Mouse (Mus musculus): ENCODE results near the gene Nthl1. TPM values are rescaled to one million over a fixed set of nuclear protein-coding genes. Genes with fewer than 3 reads are reported as not detected.
A peak's percentile ranks its signal among the peaks of the same experiment; 100 is the strongest.

Nthl1 gene
- total RNA-seq, 2 experiments from 2014 or later: 13.3 to 13.8 TPM

DNA sequence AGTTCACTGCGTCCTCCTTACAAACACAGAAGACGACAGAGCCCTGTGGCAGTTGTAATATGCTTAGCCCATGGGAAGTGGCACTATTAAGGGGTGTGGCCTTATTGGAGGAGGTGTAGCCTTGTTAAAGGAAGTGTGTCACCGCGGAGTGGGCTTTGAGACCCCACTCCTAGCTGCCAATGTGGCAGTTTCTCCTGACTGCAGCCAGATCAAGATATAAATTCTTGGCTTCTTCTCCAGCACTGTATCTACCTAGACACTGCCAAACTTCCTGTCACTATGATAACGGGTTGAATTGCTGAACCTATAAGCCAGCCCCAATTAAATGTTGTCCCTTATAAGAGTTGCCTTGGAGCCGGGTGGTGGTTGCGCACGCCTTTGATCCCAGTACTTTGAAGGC, 7.0 kb upstream of the Nthl1 start:
- DNase-seq (ENCODE audit: low spot score in 2 of 2): no peak

DNA sequence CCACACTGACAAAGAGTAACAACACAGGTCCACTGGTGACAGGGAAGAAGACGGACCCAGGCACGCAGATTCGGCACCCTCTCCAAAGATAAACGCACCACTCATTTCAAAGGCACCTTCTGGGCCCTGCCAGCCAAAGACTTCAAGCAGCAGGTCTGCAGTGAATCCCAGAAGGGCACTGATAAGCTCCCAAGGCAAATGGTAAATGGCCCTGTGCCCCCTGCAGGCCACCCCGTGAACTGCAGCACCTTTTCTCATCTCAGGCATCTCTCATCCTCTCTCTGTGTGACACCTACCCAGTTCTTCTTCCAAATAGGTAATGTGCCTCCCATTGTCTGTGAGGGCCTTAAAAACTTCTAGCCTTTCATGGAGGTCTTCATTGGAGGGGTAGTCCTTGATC, 3.8 kb upstream of the Nthl1 start:
- DNase-seq (ENCODE audit: low spot score in 2 of 2): peak; percentile 50 to 65

DNA sequence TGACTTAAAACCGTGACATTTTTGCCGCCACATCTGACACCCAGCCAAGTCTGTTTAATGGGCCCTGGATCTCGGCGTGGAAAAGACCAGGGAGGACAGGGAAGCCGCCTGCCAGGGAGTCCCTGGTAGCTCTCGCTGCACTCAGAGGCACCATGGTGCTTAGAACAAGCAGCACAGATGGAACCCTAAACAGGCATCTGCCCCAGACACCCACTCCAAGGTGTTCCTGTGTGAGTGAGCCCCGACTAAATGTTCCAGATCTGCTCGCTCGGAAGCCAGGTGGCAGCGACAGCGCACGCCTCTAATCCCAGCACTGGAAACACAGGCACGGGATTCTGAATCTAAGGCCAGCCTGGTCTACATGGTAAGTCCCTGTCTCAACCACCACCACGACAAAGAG, 2.4 kb upstream of the Nthl1 start:
- no peak for DNase-seq (ENCODE audit: low spot score in 2 of 2)

DNA sequence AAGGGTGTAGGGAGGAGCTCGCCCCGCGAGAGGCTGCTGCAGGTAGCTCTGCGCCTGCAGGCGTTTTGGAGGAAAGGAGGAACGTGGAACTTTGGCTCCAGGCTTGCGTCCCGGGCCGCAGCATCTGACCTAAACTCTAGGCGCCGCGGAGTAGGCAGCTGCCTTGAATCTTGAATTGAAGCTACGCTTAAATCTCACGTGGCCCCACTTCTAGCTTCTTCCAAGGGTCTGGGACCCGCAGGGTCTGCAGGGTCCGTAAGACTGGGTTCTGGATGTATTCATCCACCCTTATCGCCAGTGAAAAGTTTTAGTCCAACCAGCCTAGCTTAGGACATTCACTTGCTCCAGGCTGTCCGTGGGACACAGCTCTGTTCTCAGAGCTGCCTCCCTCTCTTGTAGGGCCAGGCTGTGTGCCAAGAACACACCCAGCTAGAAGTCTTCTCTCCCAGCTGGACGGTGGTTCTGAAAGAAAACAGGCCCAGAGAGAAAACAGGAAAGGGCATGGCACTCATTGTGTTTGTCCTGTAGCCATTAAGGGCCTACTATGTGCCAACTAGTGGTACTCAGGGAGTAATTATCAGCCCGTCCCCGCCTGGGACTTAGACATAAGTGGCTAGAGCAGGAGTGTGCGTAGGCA, 451 bp downstream of the Nthl1 start:
- DNase-seq (ENCODE audit: low spot score in 2 of 2): no peak

DNA sequence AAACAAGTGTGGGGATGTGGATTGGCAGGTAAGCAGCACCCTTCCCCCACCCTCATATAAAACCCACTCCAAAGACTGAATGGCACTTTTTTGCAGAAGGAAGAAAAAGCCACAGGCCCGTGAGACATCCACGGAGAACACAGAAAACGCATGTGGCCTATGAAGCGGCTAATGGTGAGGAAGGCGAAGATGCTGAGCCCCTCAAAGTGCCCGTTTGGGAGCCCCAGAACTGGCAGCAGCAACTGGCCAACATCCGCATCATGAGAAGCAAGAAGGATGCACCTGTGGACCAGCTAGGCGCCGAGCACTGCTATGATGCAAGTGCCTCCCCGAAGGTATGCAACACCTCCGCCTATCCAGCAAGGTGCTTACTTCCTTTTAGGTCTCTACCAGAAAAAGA, 1.4 kb downstream of the Nthl1 start:
- DNase-seq (ENCODE audit: low spot score in 2 of 2): no peak

DNA sequence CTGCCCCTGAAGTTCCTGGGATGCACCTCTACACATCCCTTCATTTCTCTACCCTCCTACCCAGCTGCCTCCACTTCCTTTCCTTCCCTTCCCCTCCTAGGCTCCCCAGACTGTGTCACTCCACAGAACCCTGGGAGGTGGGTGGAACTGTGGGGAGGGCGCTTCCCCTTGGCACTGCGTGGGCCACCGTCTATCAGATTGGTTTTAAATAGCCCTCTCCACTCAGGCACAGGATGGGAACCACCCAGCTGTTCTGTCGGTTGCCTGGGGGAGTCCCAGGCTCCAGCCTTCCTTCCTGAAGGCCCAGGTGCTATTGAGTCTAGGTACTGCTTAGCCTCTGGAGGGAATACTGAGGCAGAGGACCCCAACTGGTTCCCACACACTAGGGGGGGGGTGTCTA, 2.5 kb downstream of the Nthl1 start:
- no peak for DNase-seq (ENCODE audit: low spot score in 2 of 2)

DNA sequence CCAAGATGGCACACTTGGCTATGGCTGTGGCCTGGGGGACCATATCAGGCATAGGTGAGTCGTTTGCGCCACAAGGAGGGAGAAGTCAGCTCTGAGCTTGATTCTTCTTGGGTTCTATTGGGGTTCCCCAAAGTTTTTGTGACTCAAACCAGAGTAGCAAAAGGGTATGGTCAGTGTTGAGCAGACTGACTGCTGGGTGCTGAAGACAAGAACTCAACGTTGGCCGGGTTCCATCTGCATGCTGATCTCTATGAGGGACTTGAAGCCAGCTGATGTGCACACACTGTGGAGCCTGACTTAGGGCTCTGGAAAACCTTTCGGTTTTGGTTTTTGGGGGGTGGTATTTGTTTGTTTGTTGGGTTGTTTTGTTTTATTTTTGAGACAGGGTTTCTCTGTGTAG, 3.2 kb downstream of the Nthl1 start:
- no peak for DNase-seq (ENCODE audit: low spot score in 2 of 2)

DNA sequence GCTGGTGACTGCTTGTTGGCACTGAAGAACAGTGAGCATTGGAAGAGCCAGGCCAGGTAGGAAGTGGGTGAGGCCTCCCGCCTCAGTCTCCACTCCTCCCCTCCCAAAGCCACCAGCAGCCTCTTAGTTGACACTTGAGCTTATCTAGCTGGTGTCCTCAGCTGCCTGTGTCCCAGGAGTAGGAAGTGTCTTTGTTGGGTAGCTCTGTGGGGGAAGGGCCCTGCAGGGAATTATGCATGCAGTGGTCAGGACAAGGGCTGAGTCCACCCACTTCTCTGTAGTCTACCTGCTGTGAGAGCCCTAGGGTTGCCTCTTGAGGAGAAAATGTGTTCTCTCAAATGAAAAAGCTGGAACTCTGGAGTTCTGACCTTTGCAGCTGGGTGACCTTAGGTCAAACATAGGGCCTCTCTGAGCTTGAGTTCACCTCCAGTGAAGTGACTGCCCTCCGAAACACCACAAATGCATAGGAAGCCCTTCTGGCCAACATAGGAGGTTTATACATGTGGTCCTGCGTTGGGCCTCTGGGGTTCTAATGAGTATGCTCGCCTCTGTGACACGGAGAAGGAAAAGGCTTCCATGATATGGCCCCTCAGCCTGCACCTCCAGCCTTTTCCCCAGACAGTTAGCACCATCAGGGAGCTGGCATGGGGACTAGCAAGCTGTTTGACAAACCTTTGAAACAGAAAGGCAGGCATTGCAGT, 4.5 kb downstream of the Nthl1 start:
- no peak for DNase-seq (ENCODE audit: low spot score in 2 of 2)

DNA sequence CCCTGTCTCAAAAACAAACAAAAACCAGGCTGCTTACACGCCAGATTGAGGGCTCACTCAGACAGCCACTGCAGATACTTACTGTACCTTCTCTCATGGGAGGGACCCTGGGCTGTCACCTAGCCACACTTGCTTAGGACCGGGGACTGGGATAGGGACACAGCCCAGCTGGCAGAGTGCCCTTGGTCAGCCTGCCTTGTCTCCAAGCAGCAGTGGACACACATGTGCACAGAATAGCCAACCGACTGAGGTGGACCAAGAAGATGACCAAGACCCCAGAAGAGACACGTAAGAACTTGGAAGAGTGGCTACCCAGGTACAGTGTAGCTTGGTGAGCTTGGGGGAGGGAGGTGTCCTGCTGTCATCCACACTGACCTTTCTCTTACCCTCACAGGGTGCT, 5.7 kb downstream of the Nthl1 start:
- DNase-seq (ENCODE audit: low spot score in 2 of 2): no peak

DNA sequence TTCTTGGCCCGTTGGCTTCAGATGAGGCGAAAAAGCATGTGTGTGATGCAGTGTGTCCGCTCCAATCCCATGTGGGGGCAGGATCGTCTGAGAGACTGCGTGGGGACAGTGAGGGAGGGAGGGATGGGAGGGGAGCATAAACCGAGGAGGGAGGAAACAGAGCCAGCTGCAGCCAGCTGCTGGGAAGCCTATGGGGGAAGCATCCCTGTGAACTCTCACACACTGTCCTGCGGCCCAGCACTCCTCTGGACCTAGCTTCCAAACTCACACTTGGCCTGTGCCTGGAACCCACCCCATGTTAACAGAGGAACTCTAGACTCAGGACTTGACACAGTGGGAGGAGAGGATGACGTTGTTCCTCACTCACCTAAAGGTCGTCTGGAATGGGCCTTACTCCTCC, 6.4 kb downstream of the Nthl1 start:
- no peak for DNase-seq (ENCODE audit: low spot score in 2 of 2)

DNA sequence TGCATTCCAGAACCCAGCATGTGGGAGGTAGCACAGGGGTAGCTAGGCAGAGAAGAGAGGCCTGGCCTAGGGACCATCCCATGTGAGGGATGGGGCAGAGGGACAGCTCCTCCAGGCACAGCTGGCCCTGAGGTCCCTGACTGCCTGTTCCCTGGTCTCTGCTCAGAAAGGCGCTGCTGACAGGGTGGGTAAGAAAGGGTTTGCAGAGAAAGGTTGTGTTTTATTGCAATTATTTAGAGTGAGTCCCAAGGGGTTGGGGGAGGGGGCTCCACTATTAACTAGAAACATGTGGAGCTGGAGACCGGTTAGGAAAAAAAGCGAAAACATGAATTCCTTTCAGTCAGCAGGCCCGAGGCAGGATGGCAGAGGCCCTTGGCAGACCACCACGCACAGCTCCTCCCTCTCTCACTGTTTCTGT, 7.1 kb downstream of the Nthl1 start:
- DNase-seq (ENCODE audit: low spot score in 2 of 2): no peak

DNA sequence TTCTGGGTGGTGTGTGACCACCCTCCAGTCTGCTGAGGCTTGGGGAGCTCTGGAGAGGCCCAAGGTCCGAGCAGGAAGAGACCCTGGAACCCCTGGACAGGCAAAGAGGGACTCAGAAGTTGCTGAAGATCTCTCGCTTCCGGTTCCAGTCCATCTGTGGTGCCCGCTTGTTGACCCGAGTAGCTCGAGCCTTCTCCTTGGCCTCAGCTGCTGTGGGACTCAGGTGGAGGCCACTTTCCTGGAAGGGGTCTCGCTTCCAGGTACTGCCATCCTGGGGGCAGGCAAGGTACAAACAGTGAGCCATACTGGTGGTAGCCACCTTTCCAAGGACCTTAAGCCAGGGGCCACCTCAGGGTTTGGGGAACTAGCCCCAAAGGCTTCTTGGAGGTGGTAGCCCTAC, 7.6 kb downstream of the Nthl1 start:
- no peak for DNase-seq (ENCODE audit: low spot score in 2 of 2)

DNA sequence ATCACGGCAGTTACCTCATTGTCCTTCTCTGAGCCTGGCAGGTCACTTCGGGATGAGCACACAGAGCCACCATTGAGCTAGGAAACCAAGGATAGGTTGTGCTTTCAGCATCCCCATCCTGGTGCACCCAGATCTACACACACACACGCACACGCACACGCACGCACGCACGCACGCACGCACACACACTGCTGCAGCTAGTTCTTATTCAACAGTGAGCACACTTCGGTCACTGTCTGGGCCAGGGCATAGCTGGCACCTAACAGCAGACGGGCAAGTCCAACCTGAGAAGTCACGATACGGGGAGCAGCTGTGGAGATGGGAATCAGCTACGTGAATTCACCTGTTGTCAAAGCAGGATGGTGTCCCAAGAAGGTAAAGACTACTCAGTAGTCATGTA, 8.1 kb downstream of the Nthl1 start:
- no peak for DNase-seq (ENCODE audit: low spot score in 2 of 2)

DNA sequence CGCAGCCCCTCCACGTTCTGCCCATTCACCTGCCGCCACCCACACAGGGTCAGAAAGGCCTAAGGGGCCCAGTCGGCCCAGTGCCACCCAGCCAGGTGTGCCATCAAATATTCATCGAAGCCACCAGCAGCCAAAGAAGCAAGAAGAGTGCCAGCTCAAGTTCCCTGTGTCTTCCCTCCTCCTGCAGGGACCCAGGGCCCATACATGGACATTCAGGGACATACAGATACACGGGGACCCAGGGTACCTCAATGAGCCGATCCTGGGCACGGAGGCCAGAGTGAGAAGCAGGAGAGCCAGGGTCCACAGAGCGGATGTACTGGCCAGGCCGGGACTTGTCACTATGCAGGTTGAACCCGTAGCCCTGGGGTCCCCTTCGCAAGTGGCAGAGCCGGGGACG, 9.5 kb downstream of the Nthl1 start:
- DNase-seq (ENCODE audit: low spot score in 2 of 2): no peak

DNA sequence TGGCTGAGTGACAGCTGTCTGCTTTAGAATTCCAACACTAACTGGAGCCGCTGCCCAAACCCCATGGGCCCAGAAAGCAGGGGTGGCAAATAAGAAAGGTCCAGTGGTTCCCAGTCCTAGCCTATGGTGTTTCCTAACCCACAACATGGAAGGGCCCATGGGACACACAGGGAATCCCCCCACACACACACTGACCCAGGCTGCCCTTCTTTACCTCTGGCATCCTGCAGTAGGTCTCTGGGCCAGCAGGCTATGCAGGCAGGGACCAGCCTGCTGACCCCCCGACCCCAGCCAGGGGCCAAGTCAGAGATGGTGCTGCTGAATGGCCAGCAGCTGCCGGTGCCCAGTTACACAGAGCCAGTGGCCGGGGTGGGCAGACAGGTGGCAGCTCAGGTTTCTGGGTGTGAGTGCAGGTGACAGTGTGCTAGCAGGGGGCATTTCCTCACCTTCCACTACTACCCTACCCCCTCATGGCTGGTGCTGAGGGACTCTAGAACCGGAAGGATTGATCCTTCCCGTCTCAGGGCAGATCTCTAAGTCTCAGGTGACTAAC, 10.4 kb downstream of the Nthl1 start:
- DNase-seq (ENCODE audit: low spot score in 2 of 2): no peak

DNA sequence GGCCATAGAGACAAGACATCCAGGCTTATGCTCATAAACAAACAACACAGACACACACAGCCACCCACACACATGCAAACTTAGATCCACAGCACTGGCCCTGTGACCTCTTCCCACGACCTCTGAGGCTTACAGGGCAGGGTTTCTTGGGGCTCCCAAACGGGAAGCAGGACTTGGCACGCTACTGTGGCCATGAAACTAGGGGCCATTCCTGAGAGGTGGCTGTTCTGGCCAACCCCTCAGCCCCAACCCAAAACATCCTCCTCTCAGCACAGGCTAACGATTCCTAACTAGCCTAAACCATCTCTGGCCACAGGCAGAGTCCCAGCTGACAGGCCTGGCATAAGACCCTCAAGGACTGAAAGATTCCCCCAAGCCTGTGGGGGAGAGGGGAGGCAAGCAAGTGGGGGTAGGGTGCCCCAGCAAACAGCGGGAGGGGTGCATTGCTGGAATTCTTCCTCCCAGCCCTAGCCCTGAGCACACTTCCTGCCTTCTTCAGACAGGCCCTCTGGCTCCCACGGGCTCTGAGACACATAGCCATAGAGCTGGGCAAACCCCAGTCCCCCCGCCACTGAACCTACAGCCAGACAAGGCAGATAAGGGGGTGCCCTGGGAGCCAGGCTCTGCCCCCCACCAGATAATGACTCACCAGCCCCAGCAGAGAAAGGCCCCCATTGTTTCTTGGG, 11.7 kb downstream of the Nthl1 start:
- no peak for DNase-seq (ENCODE audit: low spot score in 2 of 2)

DNA sequence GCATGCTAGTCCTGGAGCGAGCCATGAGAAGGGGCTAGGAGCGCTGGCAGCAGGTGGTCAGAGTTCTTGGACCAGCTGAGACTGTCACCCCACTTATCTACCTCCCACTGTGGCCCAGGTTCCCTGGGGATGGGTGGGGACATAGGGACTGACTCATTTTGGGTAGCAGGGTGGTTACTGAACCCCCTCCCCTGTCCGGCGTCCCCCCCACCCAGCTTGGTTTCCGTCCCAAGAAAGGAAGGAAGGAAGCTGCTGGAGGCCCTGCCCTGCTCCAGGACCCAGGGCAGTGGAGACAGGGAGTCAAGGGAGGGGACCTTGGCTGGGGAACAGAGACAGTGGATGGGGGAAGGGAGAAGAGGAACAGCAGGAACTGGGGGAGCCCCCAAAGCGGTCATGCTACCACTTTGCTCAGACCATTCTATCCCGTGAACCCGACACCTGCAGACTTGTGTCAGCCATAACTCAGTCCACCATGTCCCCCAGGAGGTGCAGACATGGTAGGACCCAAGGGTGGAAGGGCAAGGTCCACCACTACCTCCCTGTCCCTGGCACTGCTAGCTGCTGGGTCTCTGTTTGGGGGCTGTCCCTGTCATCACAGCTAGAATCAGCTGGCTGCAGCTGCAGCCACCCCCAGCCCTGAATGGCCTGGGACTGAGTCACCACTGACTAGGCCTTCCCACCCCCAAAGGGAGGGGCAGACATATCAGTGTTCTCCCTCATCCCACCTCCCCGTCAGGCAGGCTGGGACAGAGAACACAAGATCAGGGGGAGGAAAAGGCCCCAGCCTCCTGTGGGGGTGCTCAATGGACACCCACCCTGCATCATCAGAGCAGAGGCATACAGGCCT, 12.6 kb downstream of the Nthl1 start:
- DNase-seq (ENCODE audit: low spot score in 2 of 2): no peak

DNA sequence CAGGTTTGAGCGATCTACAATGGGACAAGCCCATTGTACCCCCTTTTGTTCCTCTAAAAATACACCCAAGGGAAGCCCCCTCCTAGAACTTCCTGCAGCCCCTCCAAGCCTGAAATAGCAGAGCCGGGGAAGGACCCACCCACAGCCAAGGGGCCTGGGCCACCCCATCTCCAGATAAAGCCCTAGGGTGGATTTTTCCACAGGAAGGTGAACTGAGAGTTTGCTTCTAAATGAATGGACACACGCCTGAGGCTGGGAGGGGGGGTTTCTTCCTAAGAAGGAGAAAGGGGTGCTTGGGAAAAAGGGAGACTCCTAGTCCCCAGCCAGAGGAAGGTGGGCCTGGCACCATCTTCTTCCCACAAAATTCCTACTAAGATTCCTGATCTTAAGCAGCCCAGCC, 13.4 kb downstream of the Nthl1 start:
- DNase-seq (ENCODE audit: low spot score in 2 of 2): no peak

DNA sequence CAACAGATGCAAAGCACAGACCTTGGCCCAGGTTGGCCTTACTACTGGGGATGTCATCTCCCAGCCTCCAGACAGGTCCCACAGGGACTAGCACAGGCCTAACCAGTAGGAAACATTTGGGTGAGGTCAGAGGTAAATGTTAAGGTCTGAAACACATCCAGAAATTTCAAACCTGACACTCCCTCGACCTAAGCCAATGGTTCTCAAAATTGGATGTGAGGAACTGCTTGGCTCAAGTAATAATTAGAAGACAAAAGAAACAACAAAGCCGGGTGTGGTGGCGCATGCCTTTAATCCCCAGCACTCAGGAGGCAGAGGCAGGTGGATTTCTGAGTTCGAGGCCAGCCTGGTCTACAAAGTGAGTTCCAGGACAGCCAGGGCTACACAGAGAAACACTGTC, 13.9 kb downstream of the Nthl1 start:
- no peak for DNase-seq (ENCODE audit: low spot score in 2 of 2)

DNA sequence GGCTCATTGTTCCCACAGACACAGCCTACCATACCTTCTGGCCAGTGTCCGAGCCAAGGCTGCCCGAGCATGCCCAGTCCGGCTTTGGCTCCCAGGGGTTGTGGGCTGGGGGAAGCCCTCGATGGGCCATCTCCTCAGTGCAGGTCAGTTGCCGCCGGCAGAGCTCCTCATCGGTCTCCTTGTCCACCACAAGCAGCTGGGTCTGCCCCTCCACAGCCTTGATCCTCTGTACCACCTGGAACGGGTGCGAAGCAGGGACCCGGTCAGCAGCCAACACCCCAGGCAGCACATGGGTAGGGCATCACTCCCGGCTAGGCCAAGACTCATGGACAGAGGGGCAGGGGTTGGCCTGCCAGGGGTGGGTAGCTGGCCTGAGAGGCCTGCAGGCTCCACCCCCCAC, 15.0 kb downstream of the Nthl1 start:
- no peak for DNase-seq (ENCODE audit: low spot score in 2 of 2)

DNA sequence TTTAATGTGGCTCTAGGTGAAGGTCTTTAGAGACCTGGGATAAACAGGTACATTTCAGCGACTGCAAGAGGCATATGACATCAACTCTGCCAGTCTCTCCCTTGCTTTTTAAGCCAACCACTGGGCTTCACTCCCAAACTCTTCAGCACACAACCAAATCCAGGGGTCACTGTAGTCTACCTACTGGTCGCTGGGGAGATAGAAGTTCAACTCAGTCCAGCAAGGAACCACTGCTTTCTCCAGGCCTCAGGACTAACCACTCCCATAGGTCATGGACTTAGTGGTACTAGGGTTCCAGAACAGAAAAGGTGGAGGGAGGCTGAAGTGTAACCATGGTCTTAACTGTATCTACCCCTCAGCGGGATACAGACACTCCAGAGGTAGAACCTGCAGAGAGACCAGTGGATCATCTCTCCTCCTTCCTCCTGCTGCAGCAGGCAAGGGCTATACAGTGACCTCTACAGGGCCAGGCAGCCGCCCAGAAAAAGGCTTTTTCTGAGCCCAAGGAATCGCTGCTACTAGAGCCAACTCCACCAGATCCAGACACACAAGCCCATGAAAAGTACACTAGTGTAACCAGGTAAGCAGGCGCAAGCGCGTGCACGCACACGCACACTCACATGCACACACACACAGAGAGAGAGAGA, 16.4 kb downstream of the Nthl1 start:
- DNase-seq (ENCODE audit: low spot score in 2 of 2): no peak
